Mouse (Mus musculus): ENCODE measurements around the gene Ckap4. TPM values are rescaled to one million over a fixed set of nuclear protein-coding genes. Genes with fewer than 3 reads are reported as not detected.

The Ckap4 gene
- polyA plus RNA-seq, 1 experiment: 58.8 TPM

- TF ChIP-seq TCF12 (IDR thresholded peaks at IDR 0.05; ENCODE audit: insufficient read depth, poor library complexity, severe bottlenecking): no peak
- no peak for TF ChIP-seq E2F4 (IDR thresholded peaks at IDR 0.05; ENCODE audit: insufficient read depth)
- TF ChIP-seq POLR2AphosphoS2 (IDR thresholded peaks at IDR 0.05; ENCODE audit: insufficient read length, low read depth): no peak
- no peak for TF ChIP-seq MYOG (IDR thresholded peaks at IDR 0.05; ENCODE audit: control insufficient read depth in 1 of 3, insufficient read depth in 1 of 3, insufficient read length in 2 of 3, low read depth in 2 of 3)
- TF ChIP-seq MYOD1 (IDR thresholded peaks at IDR 0.05; ENCODE audit: control insufficient read depth in 1 of 3, insufficient read length in 2 of 3, low read depth in 2 of 3): no peak
- TF ChIP-seq USF1 (IDR thresholded peaks at IDR 0.05; ENCODE audit: low read depth): no peak
- TF ChIP-seq REST (IDR thresholded peaks at IDR 0.05; ENCODE audit: insufficient read depth, insufficient read length): no peak
- TF ChIP-seq TCF3 (IDR thresholded peaks at IDR 0.05; ENCODE audit: insufficient read length, low read depth): no peak
- TF ChIP-seq CEBPB (IDR thresholded peaks at IDR 0.05; ENCODE audit: insufficient read depth, poor library complexity, severe bottlenecking): no peak
- TF ChIP-seq MAX (IDR thresholded peaks at IDR 0.05; ENCODE audit: low read depth): no peak
- no peak for TF ChIP-seq SRF (IDR thresholded peaks at IDR 0.05; ENCODE audit: control insufficient read depth, insufficient read length, low read depth)
- TF ChIP-seq POLR2A (IDR thresholded peaks at IDR 0.05; ENCODE audit: insufficient read length, low read depth): no peak
- Histone ChIP-seq H3K36me3 (ENCODE audit: control insufficient read depth, insufficient read depth) (no peaks in the 10 kb centered on the region), H3K79me2 (ENCODE audit: control insufficient read depth, insufficient read depth) (no peaks in the 10 kb centered on the region), H3K4me2 (ENCODE audit: low read depth) (no peak overlapping the region), H3K27me3 (ENCODE audit: control insufficient read depth, insufficient read depth, insufficient read length) (peaks cover 17% of the 10 kb centered on the region), H3ac (ENCODE audit: control insufficient read depth, insufficient read length) (no peak overlapping the region), H3K4me3 (no peak overlapping the region)
Measured at GRCm38 (mm10) chr10:84559986-84560385, 26.1 kb upstream of the Ckap4 start.

GRCm38 (mm10) chr10:84558511-84558910 lies 24.6 kb upstream of the Ckap4 start:
- Histone ChIP-seq H3K4me3 (no peak overlapping the region), H3K27me3 (ENCODE audit: control insufficient read depth, insufficient read depth, insufficient read length) (peaks cover 9% of the 10 kb centered on the region), H3K4me2 (ENCODE audit: low read depth) (no peak overlapping the region), H3K36me3 (ENCODE audit: control insufficient read depth, insufficient read depth) (no peaks in the 10 kb centered on the region), H3K79me2 (ENCODE audit: control insufficient read depth, insufficient read depth) (no peaks in the 10 kb centered on the region), H3ac (ENCODE audit: control insufficient read depth, insufficient read length) (no peak overlapping the region)
- TF ChIP-seq MYOD1 (IDR thresholded peaks at IDR 0.05; ENCODE audit: control insufficient read depth in 1 of 3, insufficient read length in 2 of 3, low read depth in 2 of 3): no peak
- no peak for TF ChIP-seq MYOG (IDR thresholded peaks at IDR 0.05; ENCODE audit: control insufficient read depth in 1 of 3, insufficient read depth in 1 of 3, insufficient read length in 2 of 3, low read depth in 2 of 3)
- no peak for TF ChIP-seq POLR2A (IDR thresholded peaks at IDR 0.05; ENCODE audit: insufficient read length, low read depth)
- TF ChIP-seq REST (IDR thresholded peaks at IDR 0.05; ENCODE audit: insufficient read depth, insufficient read length): no peak
- no peak for TF ChIP-seq MAX (IDR thresholded peaks at IDR 0.05; ENCODE audit: low read depth)
- no peak for TF ChIP-seq TCF3 (IDR thresholded peaks at IDR 0.05; ENCODE audit: insufficient read length, low read depth)
- TF ChIP-seq E2F4 (IDR thresholded peaks at IDR 0.05; ENCODE audit: insufficient read depth): no peak
- no peak for TF ChIP-seq CEBPB (IDR thresholded peaks at IDR 0.05; ENCODE audit: insufficient read depth, poor library complexity, severe bottlenecking)
- TF ChIP-seq TCF12 (IDR thresholded peaks at IDR 0.05; ENCODE audit: insufficient read depth, poor library complexity, severe bottlenecking): no peak
- TF ChIP-seq POLR2AphosphoS2 (IDR thresholded peaks at IDR 0.05; ENCODE audit: insufficient read length, low read depth): no peak
- TF ChIP-seq USF1 (IDR thresholded peaks at IDR 0.05; ENCODE audit: low read depth): no peak
- TF ChIP-seq SRF (IDR thresholded peaks at IDR 0.05; ENCODE audit: control insufficient read depth, insufficient read length, low read depth): no peak

GRCm38 (mm10) chr10:84556120-84556519 lies 22.3 kb upstream of the Ckap4 start:
- Histone ChIP-seq H3K79me2 (ENCODE audit: control insufficient read depth, insufficient read depth) (no peaks in the 10 kb centered on the region), H3K4me2 (ENCODE audit: low read depth) (no peak overlapping the region), H3K36me3 (ENCODE audit: control insufficient read depth, insufficient read depth) (no peaks in the 10 kb centered on the region), H3K27me3 (ENCODE audit: control insufficient read depth, insufficient read depth, insufficient read length) (no peaks in the 10 kb centered on the region), H3ac (ENCODE audit: control insufficient read depth, insufficient read length) (no peak overlapping the region), H3K4me3 (no peak overlapping the region)
- TF ChIP-seq E2F4 (IDR thresholded peaks at IDR 0.05; ENCODE audit: insufficient read depth): no peak
- no peak for TF ChIP-seq SRF (IDR thresholded peaks at IDR 0.05; ENCODE audit: control insufficient read depth, insufficient read length, low read depth)
- no peak for TF ChIP-seq TCF12 (IDR thresholded peaks at IDR 0.05; ENCODE audit: insufficient read depth, poor library complexity, severe bottlenecking)
- no peak for TF ChIP-seq MYOD1 (IDR thresholded peaks at IDR 0.05; ENCODE audit: control insufficient read depth in 1 of 3, insufficient read length in 2 of 3, low read depth in 2 of 3)
- TF ChIP-seq MAX (IDR thresholded peaks at IDR 0.05; ENCODE audit: low read depth): no peak
- no peak for TF ChIP-seq POLR2AphosphoS2 (IDR thresholded peaks at IDR 0.05; ENCODE audit: insufficient read length, low read depth)
- no peak for TF ChIP-seq CEBPB (IDR thresholded peaks at IDR 0.05; ENCODE audit: insufficient read depth, poor library complexity, severe bottlenecking)
- TF ChIP-seq USF1 (IDR thresholded peaks at IDR 0.05; ENCODE audit: low read depth): no peak
- no peak for TF ChIP-seq POLR2A (IDR thresholded peaks at IDR 0.05; ENCODE audit: insufficient read length, low read depth)
- TF ChIP-seq MYOG (IDR thresholded peaks at IDR 0.05; ENCODE audit: control insufficient read depth in 1 of 3, insufficient read depth in 1 of 3, insufficient read length in 2 of 3, low read depth in 2 of 3): no peak
- no peak for TF ChIP-seq TCF3 (IDR thresholded peaks at IDR 0.05; ENCODE audit: insufficient read length, low read depth)
- TF ChIP-seq REST (IDR thresholded peaks at IDR 0.05; ENCODE audit: insufficient read depth, insufficient read length): no peak

- Histone ChIP-seq H3K27me3 (ENCODE audit: control insufficient read depth, insufficient read depth, insufficient read length) (no peaks in the 10 kb centered on the region), H3K36me3 (ENCODE audit: control insufficient read depth, insufficient read depth) (no peaks in the 10 kb centered on the region), H3ac (ENCODE audit: control insufficient read depth, insufficient read length) (no peak overlapping the region), H3K4me2 (ENCODE audit: low read depth) (no peak overlapping the region), H3K4me3 (no peak overlapping the region), H3K79me2 (ENCODE audit: control insufficient read depth, insufficient read depth) (no peaks in the 10 kb centered on the region)
- TF ChIP-seq REST (IDR thresholded peaks at IDR 0.05; ENCODE audit: insufficient read depth, insufficient read length) (no peak), E2F4 (IDR thresholded peaks at IDR 0.05; ENCODE audit: insufficient read depth) (no peak), TCF12 (IDR thresholded peaks at IDR 0.05; ENCODE audit: insufficient read depth, poor library complexity, severe bottlenecking) (no peak), MAX (IDR thresholded peaks at IDR 0.05; ENCODE audit: low read depth) (no peak), USF1 (IDR thresholded peaks at IDR 0.05; ENCODE audit: low read depth) (no peak), MYOD1 (IDR thresholded peaks at IDR 0.05; ENCODE audit: control insufficient read depth in 1 of 3, insufficient read length in 2 of 3, low read depth in 2 of 3) (no peak), POLR2AphosphoS2 (IDR thresholded peaks at IDR 0.05; ENCODE audit: insufficient read length, low read depth) (no peak), SRF (IDR thresholded peaks at IDR 0.05; ENCODE audit: control insufficient read depth, insufficient read length, low read depth) (no peak)
Measured at GRCm38 (mm10) chr10:84554291-84555009, 20.6 kb upstream of the Ckap4 start.

Data from myocyte (in vitro differentiated cells).